Mouse (Mus musculus): ENCODE measurements around the gene Disc1. TPM values are rescaled to one million over a fixed set of nuclear protein-coding genes. Genes with fewer than 3 reads are reported as not detected.

Gene Disc1
- total and polyA plus RNA-seq, 3 experiments: not detected

DNA sequence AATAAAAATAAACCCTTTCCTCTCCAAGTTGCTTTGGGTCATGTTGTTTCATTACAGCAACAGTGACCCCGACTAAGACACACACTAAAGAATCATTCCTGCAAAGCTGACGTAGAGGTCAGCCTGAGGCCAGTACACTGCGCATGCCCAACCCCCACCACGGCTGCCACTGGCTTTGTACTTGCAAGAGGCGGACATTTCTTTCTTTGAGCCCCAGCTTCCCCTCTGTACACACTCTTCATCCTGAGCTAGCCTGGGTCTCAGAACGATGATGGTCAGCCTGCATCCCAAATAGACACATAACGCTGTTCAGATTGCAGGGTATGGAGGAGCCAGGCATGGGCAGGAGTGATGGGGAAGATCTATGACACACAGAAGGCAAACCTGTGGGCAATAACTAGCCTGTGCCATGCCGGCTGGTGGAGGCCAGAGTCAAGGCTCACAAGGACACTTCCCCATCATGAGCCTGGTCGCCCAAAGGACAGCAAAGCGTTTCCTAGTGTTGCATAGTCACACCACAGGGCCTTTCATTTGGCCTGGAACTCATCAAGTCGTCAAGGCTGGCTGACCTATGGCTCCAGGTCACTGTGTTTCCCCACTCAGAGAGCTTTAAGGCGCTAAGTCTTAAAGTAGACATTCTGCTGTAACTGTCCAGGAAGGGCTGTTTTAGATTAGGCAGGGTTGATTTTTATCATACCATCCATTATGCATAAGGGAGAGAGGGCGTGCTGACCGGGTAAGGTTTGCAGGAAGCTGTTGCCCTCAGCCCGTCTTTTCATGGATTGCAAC, 13.2 kb upstream of the Disc1 start:
- Histone ChIP-seq H3K27me3 (replicated peaks) (no peaks in the 10 kb centered on the region), H3K27ac (ENCODE audit: insufficient read depth, low read depth) (no peak overlapping the region), H3K79me2 (replicated peaks; ENCODE audit: control insufficient read depth, extremely low read depth, insufficient read depth, poor library complexity, severe bottlenecking) (no peaks in the 10 kb centered on the region), H3K36me3 (replicated peaks in 1 of 2; ENCODE audit: control insufficient read depth in 1 of 2, insufficient read depth in 1 of 2, low read length in 1 of 2) (peaks cover 24 to 51% of the 10 kb centered on the region in 2 experiments), H3K4me2 (ENCODE audit: insufficient read depth, low read depth, poor library complexity, severe bottlenecking) (no peak overlapping the region), H3K4me1 (ENCODE audit: control insufficient read depth in 1 of 2, insufficient read depth in 2 of 2) (peaks cover 0 to 2% of the 10 kb centered on the region in 2 experiments; a peak in 1 of 4 replicates), H3K9me3 (replicated peaks; ENCODE audit: low read length) (no peaks in the 10 kb centered on the region), H3K9ac (ENCODE audit: insufficient read depth, low read depth) (no peak overlapping the region), H3K4me3 (replicated peaks in 1 of 3; ENCODE audit: low read depth in 2 of 3, low read length in 2 of 3, poor library complexity in 1 of 3) (no peak overlapping the region)
- dilution Hi-C loops (cut with MboI; ENCODE audit: extremely low pct_ligation_motif_present, extremely low pct_unique_long_range_greater_than_20kb, low sequenced_read_pairs): no loop called here
- no peak for TF ChIP-seq CTCF (conservative IDR thresholded peaks at IDR 0.05 in 1 of 2, IDR thresholded peaks at IDR 0.05 in 1 of 2; ENCODE audit: low read depth in 2 of 2, low read length in 2 of 2)
- no peak for TF ChIP-seq JUND (conservative IDR thresholded peaks at IDR 0.05; ENCODE audit: low read depth, low read length)
- no peak for TF ChIP-seq USF1 (IDR thresholded peaks at IDR 0.05; ENCODE audit: low read depth, low read length)
- TF ChIP-seq UBTF (IDR thresholded peaks at IDR 0.05; ENCODE audit: low read depth, low read length): no peak
- TF ChIP-seq ZMIZ1 (IDR thresholded peaks at IDR 0.05; ENCODE audit: low read depth, low read length): no peak
- TF ChIP-seq MAFK (IDR thresholded peaks at IDR 0.05; ENCODE audit: insufficient replicate concordance, low read length): no peak
- TF ChIP-seq NRF1 (IDR thresholded peaks at IDR 0.05; ENCODE audit: low read depth, low read length): no peak
- no peak for TF ChIP-seq MAX (IDR thresholded peaks at IDR 0.05; ENCODE audit: low read length)
- no peak for TF ChIP-seq SMC3 (IDR thresholded peaks at IDR 0.05; ENCODE audit: low read depth, low read length)
- TF ChIP-seq MXI1 (IDR thresholded peaks at IDR 0.05; ENCODE audit: low read depth, low read length): no peak
- TF ChIP-seq IRF4 (IDR thresholded peaks at IDR 0.05; ENCODE audit: low read depth, low read length): no peak
- no peak for TF ChIP-seq CHD1 (IDR thresholded peaks at IDR 0.05; ENCODE audit: low read depth, low read length)
- TF ChIP-seq KAT2A (IDR thresholded peaks at IDR 0.05; ENCODE audit: insufficient replicate concordance, low read length): no peak
- TF ChIP-seq CHD2 (IDR thresholded peaks at IDR 0.05; ENCODE audit: low read length): no peak
- no peak for TF ChIP-seq TBP (conservative IDR thresholded peaks at IDR 0.05; ENCODE audit: low read depth, low read length)
- TF ChIP-seq JUN (IDR thresholded peaks at IDR 0.05; ENCODE audit: insufficient read depth, low read depth, low read length): no peak
- DNase-seq (ENCODE audit: extremely low read depth): no peak
- in situ Hi-C loops (cut with MboI; ENCODE audit: low pct_ligation_motif_present, low pct_unique_long_range_greater_than_20kb, low sequenced_read_pairs): no loop called here

DNA sequence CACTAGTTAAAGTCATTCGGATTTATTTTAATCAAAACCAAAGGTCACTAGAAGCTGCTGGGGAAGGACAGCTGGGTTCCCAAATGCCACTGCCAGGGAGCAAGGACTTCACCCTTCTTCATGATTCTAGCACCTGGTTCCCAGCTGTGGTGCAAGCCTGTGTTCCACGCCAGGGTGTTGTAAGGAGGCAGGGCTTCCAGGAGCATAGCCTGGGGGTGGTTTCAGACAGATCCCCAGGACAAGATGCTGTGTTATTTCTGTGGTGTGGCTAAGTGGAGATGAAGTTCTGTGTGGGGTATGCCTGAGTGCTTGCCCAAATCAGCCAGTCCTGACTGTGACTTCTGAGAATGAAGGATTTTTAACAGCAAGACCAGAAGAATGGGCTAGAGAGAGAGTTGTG, 12.5 kb upstream of the Disc1 start:
- Histone ChIP-seq H3K27ac (ENCODE audit: insufficient read depth, low read depth) (no peak overlapping the region), H3K79me2 (replicated peaks; ENCODE audit: control insufficient read depth, extremely low read depth, insufficient read depth, poor library complexity, severe bottlenecking) (no peaks in the 10 kb centered on the region), H3K4me3 (replicated peaks in 1 of 3; ENCODE audit: low read depth in 2 of 3, low read length in 2 of 3, poor library complexity in 1 of 3) (no peak overlapping the region), H3K4me2 (ENCODE audit: insufficient read depth, low read depth, poor library complexity, severe bottlenecking) (no peak overlapping the region), H3K9me3 (replicated peaks; ENCODE audit: low read length) (no peaks in the 10 kb centered on the region), H3K9ac (ENCODE audit: insufficient read depth, low read depth) (no peak overlapping the region), H3K27me3 (replicated peaks) (no peaks in the 10 kb centered on the region), H3K36me3 (replicated peaks in 1 of 2; ENCODE audit: control insufficient read depth in 1 of 2, insufficient read depth in 1 of 2, low read length in 1 of 2) (peaks cover 22 to 43% of the 10 kb centered on the region in 2 experiments), H3K4me1 (ENCODE audit: control insufficient read depth in 1 of 2, insufficient read depth in 2 of 2) (peaks cover 0 to 2% of the 10 kb centered on the region in 2 experiments; a peak in 1 of 4 replicates)
- TF ChIP-seq TCF12 (IDR thresholded peaks at IDR 0.05; ENCODE audit: low read depth, low read length): no peak
- no peak for TF ChIP-seq USF2 (conservative IDR thresholded peaks at IDR 0.05; ENCODE audit: low read depth, low read length)
- TF ChIP-seq ELF1 (IDR thresholded peaks at IDR 0.05; ENCODE audit: low read depth, low read length): no peak
- TF ChIP-seq CHD2 (IDR thresholded peaks at IDR 0.05; ENCODE audit: low read length): no peak
- no peak for TF ChIP-seq POLR2A (IDR thresholded peaks at IDR 0.05; ENCODE audit: low read depth, low read length)
- no peak for TF ChIP-seq E2F4 (IDR thresholded peaks at IDR 0.05; ENCODE audit: insufficient replicate concordance, low read depth, low read length)
- TF ChIP-seq CTCF (conservative IDR thresholded peaks at IDR 0.05 in 1 of 2, IDR thresholded peaks at IDR 0.05 in 1 of 2; ENCODE audit: low read depth in 2 of 2, low read length in 2 of 2): no peak
- no peak for TF ChIP-seq HCFC1 (IDR thresholded peaks at IDR 0.05; ENCODE audit: low read depth, low read length)
- no peak for TF ChIP-seq TBP (conservative IDR thresholded peaks at IDR 0.05; ENCODE audit: low read depth, low read length)
- no peak for TF ChIP-seq ZC3H11A (IDR thresholded peaks at IDR 0.05; ENCODE audit: low read depth, low read length)
- TF ChIP-seq MAZ (IDR thresholded peaks at IDR 0.05; ENCODE audit: low read depth, low read length): no peak
- TF ChIP-seq MAX (IDR thresholded peaks at IDR 0.05; ENCODE audit: low read length): no peak
- no peak for TF ChIP-seq EP300 (IDR thresholded peaks at IDR 0.05; ENCODE audit: low read length)
- DNase-seq (ENCODE audit: extremely low read depth): no peak
- in situ Hi-C loops (cut with MboI; ENCODE audit: low pct_ligation_motif_present, low pct_unique_long_range_greater_than_20kb, low sequenced_read_pairs) (no loop called here), dilution Hi-C loops (cut with MboI; ENCODE audit: extremely low pct_ligation_motif_present, extremely low pct_unique_long_range_greater_than_20kb, low sequenced_read_pairs) (no loop called here)
